Mouse (Mus musculus): ENCODE measurements at regions not wholly inside any gene's neighbourhood (a gene's known extent, or its start where the extent isn't known, plus 50 kb on each side); places are given as distances from the start of the nearest gene placed in this dataset.

GRCm38 (mm10) chr6:93467867-93468266 lies 524.6 kb upstream of the Adamts9 start:
- no peak overlapping the region for H3K27ac ChIP-seq
- no peak overlapping the region for H3K4me3 ChIP-seq
- no peak overlapping the region for H3K9ac ChIP-seq
- no peaks in the 10 kb centered on the region for H3K9me3 ChIP-seq
- WGBS = 93% methylated on average over 5 of the region's 5 CpGs
- no peak overlapping the region for H3K4me2 ChIP-seq
- peaks cover 1% of the 10 kb centered on the region; the same call in 1 of the 2 replicates for H3K4me1 ChIP-seq (replicated peaks)
- no peak for ATAC-seq (ENCODE audit: low FRiP score)
- H3K36me3 ChIP-seq = no peaks in the 10 kb centered on the region
- no peaks in the 10 kb centered on the region for H3K27me3 ChIP-seq

- no peak overlapping the region for H3K4me3 ChIP-seq
- no peak overlapping the region for H3K4me2 ChIP-seq
- no peaks in the 10 kb centered on the region for H3K36me3 ChIP-seq
- no peak overlapping the region for H3K9ac ChIP-seq
- H3K27me3 ChIP-seq = no peaks in the 10 kb centered on the region
- no peak for ATAC-seq (ENCODE audit: low FRiP score)
- H3K27ac ChIP-seq = no peak overlapping the region
- WGBS = 76% methylated on average over 4 of the region's 4 CpGs
- H3K4me1 ChIP-seq (replicated peaks) = peaks cover 14% of the 10 kb centered on the region
- no peaks in the 10 kb centered on the region for H3K9me3 ChIP-seq
Observed at GRCm38 (mm10) chr6:93462861-93463260, 519.6 kb upstream of the Adamts9 start.

- WGBS = 85% methylated on average over 3 of the region's 3 CpGs
- no peak for ATAC-seq (ENCODE audit: low FRiP score)
- no peak overlapping the region for H3K27ac ChIP-seq
- no peak overlapping the region for H3K4me2 ChIP-seq
- no peaks in the 10 kb centered on the region for H3K36me3 ChIP-seq
- H3K4me1 ChIP-seq (replicated peaks) = peaks cover 14% of the 10 kb centered on the region
- no peak overlapping the region for H3K9ac ChIP-seq
- no peak overlapping the region for H3K4me3 ChIP-seq
- H3K27me3 ChIP-seq = no peaks in the 10 kb centered on the region
- no peaks in the 10 kb centered on the region for H3K9me3 ChIP-seq
Observed at GRCm38 (mm10) chr6:93461374-93461773, 518.1 kb upstream of the Adamts9 start.

- ATAC-seq (ENCODE audit: low FRiP score) = no peak
Observed at GRCm38 (mm10) chr6:93457613-93458012, 514.3 kb upstream of the Adamts9 start.

GRCm38 (mm10) chr6:93456383-93457033 lies 513.2 kb upstream of the Adamts9 start:
- no peaks in the 10 kb centered on the region for H3K36me3 ChIP-seq
- 87% methylated on average over 9 of the region's 9 CpGs for WGBS
- ATAC-seq (ENCODE audit: low FRiP score) = no peak
- peaks cover 2% of the 10 kb centered on the region for H3K4me1 ChIP-seq (replicated peaks)
- no peak overlapping the region for H3K9ac ChIP-seq
- H3K4me2 ChIP-seq = no peak overlapping the region
- no peak overlapping the region for H3K4me3 ChIP-seq
- no peaks in the 10 kb centered on the region for H3K27me3 ChIP-seq
- no peak overlapping the region for H3K27ac ChIP-seq
- H3K9me3 ChIP-seq = no peaks in the 10 kb centered on the region

More at GRCm38 (mm10) chr6:93457613-93458012, 514.3 kb upstream of the Adamts9 start:
- 68% methylated on average over 4 of the region's 4 CpGs for WGBS
- H3K27ac ChIP-seq = no peak overlapping the region
- no peak overlapping the region for H3K9ac ChIP-seq
- no peaks in the 10 kb centered on the region for H3K36me3 ChIP-seq
- no peak overlapping the region for H3K4me2 ChIP-seq
- H3K27me3 ChIP-seq = no peaks in the 10 kb centered on the region
- H3K4me1 ChIP-seq (replicated peaks) = peaks cover 10% of the 10 kb centered on the region
- H3K9me3 ChIP-seq = no peaks in the 10 kb centered on the region
- H3K4me3 ChIP-seq = no peak overlapping the region

GRCm38 (mm10) chr6:93445568-93445967 lies 502.3 kb upstream of the Adamts9 start:
- H3K4me1 ChIP-seq (replicated peaks) = peaks cover 14% of the 10 kb centered on the region
- H3K4me3 ChIP-seq = no peak overlapping the region
- WGBS = 82% methylated on average over 16 of the region's 16 CpGs
- H3K27me3 ChIP-seq = no peaks in the 10 kb centered on the region
- no peak overlapping the region for H3K9ac ChIP-seq
- H3K4me2 ChIP-seq = no peak overlapping the region
- no peaks in the 10 kb centered on the region for H3K9me3 ChIP-seq
- ATAC-seq (ENCODE audit: low FRiP score) = no peak
- no peak overlapping the region for H3K27ac ChIP-seq
- H3K36me3 ChIP-seq = no peaks in the 10 kb centered on the region

- Histone ChIP-seq H3K4me1 (replicated peaks) (peaks cover 14% of the 10 kb centered on the region), H3K4me2 (no peak overlapping the region), H3K9me3 (no peaks in the 10 kb centered on the region), H3K4me3 (no peak overlapping the region), H3K36me3 (no peaks in the 10 kb centered on the region), H3K27ac (no peak overlapping the region), H3K9ac (no peak overlapping the region), H3K27me3 (no peaks in the 10 kb centered on the region)
- 74% methylated on average over 5 of the region's 5 CpGs for WGBS
- no peak for ATAC-seq (ENCODE audit: low FRiP score)
Observed at GRCm38 (mm10) chr6:93445124-93445523, 501.8 kb upstream of the Adamts9 start.

- ATAC-seq (ENCODE audit: low FRiP score) = peak; percentile 57; the same call in 1 of the 2 replicates
- H3K27me3 ChIP-seq = no peaks in the 10 kb centered on the region
- peak overlapping the region; percentile 75 for H3K27ac ChIP-seq
- H3K4me2 ChIP-seq = peak overlapping the region; percentile 39
- H3K9me3 ChIP-seq = no peaks in the 10 kb centered on the region
- 29% methylated on average over 11 of the region's 11 CpGs for WGBS
- peaks cover 14% of the 10 kb centered on the region for H3K4me1 ChIP-seq (replicated peaks)
- H3K36me3 ChIP-seq = no peaks in the 10 kb centered on the region
- peak overlapping the region; percentile 46; the same call in 1 of the 2 replicates for H3K9ac ChIP-seq
- H3K4me3 ChIP-seq = no peak overlapping the region
Observed at GRCm38 (mm10) chr6:93443766-93444557, 500.7 kb upstream of the Adamts9 start.

- Histone ChIP-seq H3K4me1 (replicated peaks) (no peaks in the 10 kb centered on the region), H3K27ac (no peak overlapping the region), H3K4me2 (no peak overlapping the region), H3K4me3 (no peak overlapping the region), H3K9me3 (no peaks in the 10 kb centered on the region), H3K9ac (no peak overlapping the region), H3K27me3 (no peaks in the 10 kb centered on the region), H3K36me3 (no peaks in the 10 kb centered on the region)
- ATAC-seq (ENCODE audit: low FRiP score) = no peak
- 86% methylated on average over 1 of the region's 1 CpGs for WGBS
Observed at GRCm38 (mm10) chr6:93433446-93433845, 490.2 kb upstream of the Adamts9 start.

GRCm38 (mm10) chr6:93426141-93426540 lies 482.8 kb upstream of the Adamts9 start:
- no peaks in the 10 kb centered on the region for H3K27me3 ChIP-seq
- H3K4me3 ChIP-seq = no peak overlapping the region
- H3K27ac ChIP-seq = no peak overlapping the region
- 73% methylated on average over 1 of the region's 1 CpGs for WGBS
- no peaks in the 10 kb centered on the region for H3K4me1 ChIP-seq (replicated peaks)
- H3K4me2 ChIP-seq = no peak overlapping the region
- H3K9ac ChIP-seq = no peak overlapping the region
- no peak for ATAC-seq (ENCODE audit: low FRiP score)
- no peaks in the 10 kb centered on the region for H3K36me3 ChIP-seq
- no peaks in the 10 kb centered on the region for H3K9me3 ChIP-seq

GRCm38 (mm10) chr6:93422906-93423305 lies 479.6 kb upstream of the Adamts9 start:
- no peak for ATAC-seq (ENCODE audit: low FRiP score)
- WGBS = 90% methylated on average over 3 of the region's 3 CpGs
- H3K27me3 ChIP-seq = no peaks in the 10 kb centered on the region

GRCm38 (mm10) chr6:93422253-93422652 lies 479.0 kb upstream of the Adamts9 start:
- H3K27me3 ChIP-seq = no peaks in the 10 kb centered on the region
- H3K9ac ChIP-seq = no peak overlapping the region
- ATAC-seq (ENCODE audit: low FRiP score) = no peak
- H3K36me3 ChIP-seq = no peaks in the 10 kb centered on the region
- H3K27ac ChIP-seq = no peak overlapping the region
- H3K9me3 ChIP-seq = no peaks in the 10 kb centered on the region
- no peaks in the 10 kb centered on the region for H3K4me1 ChIP-seq (replicated peaks)
- H3K4me3 ChIP-seq = no peak overlapping the region
- 79% methylated on average over 4 of the region's 4 CpGs for WGBS
- no peak overlapping the region for H3K4me2 ChIP-seq

More at GRCm38 (mm10) chr6:93422906-93423305, 479.6 kb upstream of the Adamts9 start:
- no peaks in the 10 kb centered on the region for H3K36me3 ChIP-seq
- H3K27ac ChIP-seq = no peak overlapping the region
- no peak overlapping the region for H3K4me2 ChIP-seq
- H3K9ac ChIP-seq = no peak overlapping the region
- H3K9me3 ChIP-seq = no peaks in the 10 kb centered on the region
- no peaks in the 10 kb centered on the region for H3K4me1 ChIP-seq (replicated peaks)
- no peak overlapping the region for H3K4me3 ChIP-seq

- ATAC-seq (ENCODE audit: low FRiP score) = no peak
- Histone ChIP-seq H3K27me3 (no peaks in the 10 kb centered on the region), H3K4me2 (no peak overlapping the region), H3K27ac (no peak overlapping the region), H3K9ac (no peak overlapping the region), H3K9me3 (no peaks in the 10 kb centered on the region), H3K4me1 (replicated peaks) (no peaks in the 10 kb centered on the region), H3K36me3 (no peaks in the 10 kb centered on the region), H3K4me3 (no peak overlapping the region)
- 80% methylated on average over 6 of the region's 6 CpGs for WGBS
Observed at GRCm38 (mm10) chr6:93417625-93418024, 474.3 kb upstream of the Adamts9 start.
